Mouse (Mus musculus) bone marrow macrophage, adult 2 months (primary cell): ENCODE results near the gene Phf21a. TPM values are rescaled to one million over a fixed set of nuclear protein-coding genes. Genes with fewer than 3 reads are reported as not detected.

Source experiments
- H3K27ac ChIP-seq: 2 replicates; pipeline ENCODE4 v1.5.1; 2012; ENCODE audit warnings: low read depth, low read length; ENCODE audit not compliant: insufficient read depth
- H3K4me1 ChIP-seq: 2 replicates; pipeline ENCODE4 v1.6.1; 2012; ENCODE audit warnings: low read length; ENCODE audit not compliant: control insufficient read depth, insufficient read depth
- H3K4me3 ChIP-seq: 2 replicates; pipeline ENCODE4 v1.5.1; 2012; ENCODE audit warnings: mild to moderate bottlenecking, low read length, moderate library complexity; ENCODE audit not compliant: insufficient read depth
- CTCF ChIP-seq: IDR thresholded peaks from 2 replicates; pipeline ENCODE4 v1.5.1; 2012; ENCODE audit warnings: low read depth, mild to moderate bottlenecking, low read length, moderate library complexity
- POLR2A ChIP-seq: IDR thresholded peaks from 2 replicates; pipeline ENCODE4 v1.6.1; 2012; ENCODE audit warnings: mild to moderate bottlenecking, low read depth, low read length, borderline replicate concordance
- polyA plus RNA-seq: library from polyadenylated mRNA; stranded (reverse); fragments of >200 nt; gene quantifications from 2 replicates; pipeline ENCODE4 v1.2.4, GENCODE M21; 2012; ENCODE audit not compliant: missing spikeins, insufficient read depth, insufficient read length

Phf21a gene
- polyA plus RNA-seq, 1 experiment = 81.5 TPM

- Histone ChIP-seq H3K27ac (peak overlapping the region; percentile 74), H3K4me3 (peak overlapping the region; percentile 91), H3K4me1 (peaks cover 23% of the 10 kb centered on the region)
- TF ChIP-seq CTCF (no peak), POLR2A (no peak)
Measured at GRCm38 (mm10) chr2:92375099-92375623, 282.2 kb downstream of the Phf21a start.

- TF ChIP-seq CTCF = no peak
Measured at GRCm38 (mm10) chr2:92375788-92376187, 282.9 kb downstream of the Phf21a start.

GRCm38 (mm10) chr2:92376300-92376699 lies 283.4 kb downstream of the Phf21a start:
- Histone ChIP-seq H3K27ac (no peak overlapping the region), H3K4me3 (peak overlapping the region; percentile 91), H3K4me1 (peaks cover 28% of the 10 kb centered on the region)
- TF ChIP-seq POLR2A = no peak
- TF ChIP-seq CTCF = no peak

More at GRCm38 (mm10) chr2:92375788-92376187, 282.9 kb downstream of the Phf21a start:
- Histone ChIP-seq H3K4me3 (peak overlapping the region; percentile 91), H3K27ac (peak overlapping the region; percentile 46), H3K4me1 (peaks cover 28% of the 10 kb centered on the region)

- no peak overlapping the region for H3K4me3 ChIP-seq
- H3K27ac ChIP-seq = no peak overlapping the region
- H3K4me1 ChIP-seq = peaks cover 28% of the 10 kb centered on the region
- TF ChIP-seq CTCF (no peak), POLR2A (no peak)
Measured at GRCm38 (mm10) chr2:92377320-92377719, 284.4 kb downstream of the Phf21a start.

GRCm38 (mm10) chr2:92379783-92380494 lies 287.0 kb downstream of the Phf21a start:
- Histone ChIP-seq H3K4me1 (peaks cover 26% of the 10 kb centered on the region), H3K27ac (peak overlapping the region; percentile 27), H3K4me3 (no peak overlapping the region)
- TF ChIP-seq CTCF (no peak), POLR2A (no peak)

GRCm38 (mm10) chr2:92380495-92381050 lies 287.7 kb downstream of the Phf21a start:
- Histone ChIP-seq H3K27ac (no peak overlapping the region), H3K4me3 (no peak overlapping the region), H3K4me1 (peaks cover 26% of the 10 kb centered on the region)
- TF ChIP-seq POLR2A (no peak), CTCF (no peak)

GRCm38 (mm10) chr2:92381161-92381560 lies 288.2 kb downstream of the Phf21a start:
- Histone ChIP-seq H3K4me3 (no peak overlapping the region), H3K27ac (no peak overlapping the region), H3K4me1 (peaks cover 25% of the 10 kb centered on the region)
- TF ChIP-seq CTCF (no peak), POLR2A (no peak)

GRCm38 (mm10) chr2:92381901-92382588 lies 289.1 kb downstream of the Phf21a start, which contains the start of gene 1700029I15Rik:
TSS of gene 1700029I15Rik (plus strand) at chr2:92382538.
- Histone ChIP-seq H3K27ac (no peak within 1 kb of the TSS), H3K4me3 (no peak within 1 kb of the TSS), H3K4me1 (peaks cover 20% of the 10 kb centered on the region)
- no peak for TF ChIP-seq CTCF
- TF ChIP-seq POLR2A = no peak

- no peak overlapping the region for H3K27ac ChIP-seq
- H3K4me1 ChIP-seq = peaks cover 20% of the 10 kb centered on the region
- no peak overlapping the region for H3K4me3 ChIP-seq
- TF ChIP-seq POLR2A (no peak), CTCF (no peak)
Measured at GRCm38 (mm10) chr2:92382759-92383158, 289.8 kb downstream of the Phf21a start.
